Mouse (Mus musculus) urinary bladder, postnatal 10 days (tissue): ENCODE measurements at regions not wholly inside any gene's neighbourhood (a gene's known extent, or its start where the extent isn't known, plus 50 kb on each side); places are given as distances from the start of the nearest gene placed in this dataset.

Source experiments
- DNase-seq: peaks from one replicate; pipeline ENCODE4 v3.0.0; 2022; ENCODE audit warnings: low spot score

DNA sequence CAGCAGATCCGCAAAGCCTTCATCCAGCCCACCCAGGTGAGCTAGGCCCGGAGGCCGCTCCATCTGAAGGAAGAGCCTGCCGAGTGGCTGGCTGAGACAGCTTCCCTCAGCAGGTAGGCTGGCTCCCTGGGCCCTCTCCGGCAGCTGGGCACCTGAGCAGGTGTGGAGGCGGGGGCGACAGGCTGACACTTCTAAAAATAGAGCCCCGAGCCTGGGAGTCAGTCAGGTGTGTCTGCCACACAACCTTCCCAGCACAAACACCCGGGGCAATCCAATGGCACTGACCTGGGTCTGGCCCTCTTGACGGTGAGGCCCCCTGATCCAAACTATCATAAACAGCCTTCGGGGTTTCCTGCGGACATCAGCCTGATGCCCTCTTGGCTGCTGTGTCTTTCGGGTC, 58.5 kb downstream of the Zfp36l2 start:
- no peak for DNase-seq

DNA sequence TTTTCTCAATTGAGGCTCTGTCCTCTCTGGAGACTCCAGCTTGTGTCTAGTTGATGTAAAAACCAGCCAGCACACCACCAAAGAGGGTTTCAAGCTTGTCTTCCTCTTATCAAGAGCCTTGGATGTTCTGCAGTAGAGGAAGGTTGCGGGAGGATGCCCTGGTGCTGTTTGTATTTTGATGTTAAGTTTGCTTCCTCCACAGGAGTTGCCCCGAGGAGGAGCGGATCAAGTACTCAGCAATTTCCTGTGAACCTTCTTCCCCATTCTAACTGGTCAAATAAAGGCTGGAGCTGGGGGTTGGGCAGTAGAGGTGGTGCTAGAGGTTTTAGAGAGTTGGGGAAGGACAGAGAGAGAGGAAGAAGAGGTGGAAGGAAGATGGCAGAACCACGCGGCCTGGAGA, 59.5 kb downstream of the Zfp36l2 start:
- DNase-seq: no peak

DNA sequence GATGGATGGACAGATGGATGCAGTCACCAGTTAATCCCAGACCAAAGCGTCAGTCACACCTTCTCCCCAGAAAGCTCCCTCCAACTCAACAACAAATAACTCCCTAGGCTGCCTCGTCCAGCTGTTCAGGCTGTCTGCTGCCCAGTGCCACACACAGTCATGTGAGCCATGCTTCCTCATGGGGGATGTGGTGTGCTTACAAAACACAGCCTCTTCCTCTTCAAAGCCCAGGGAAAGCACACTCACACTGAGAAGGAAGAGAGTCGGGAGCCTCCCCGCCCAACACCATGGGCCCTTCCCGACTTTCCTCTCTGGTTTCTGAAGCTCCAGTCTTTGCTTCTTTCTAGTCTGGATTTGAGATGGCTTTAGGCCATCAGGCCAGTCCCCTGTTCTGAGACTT, 61.6 kb downstream of the Zfp36l2 start:
- DNase-seq: no peak

DNA sequence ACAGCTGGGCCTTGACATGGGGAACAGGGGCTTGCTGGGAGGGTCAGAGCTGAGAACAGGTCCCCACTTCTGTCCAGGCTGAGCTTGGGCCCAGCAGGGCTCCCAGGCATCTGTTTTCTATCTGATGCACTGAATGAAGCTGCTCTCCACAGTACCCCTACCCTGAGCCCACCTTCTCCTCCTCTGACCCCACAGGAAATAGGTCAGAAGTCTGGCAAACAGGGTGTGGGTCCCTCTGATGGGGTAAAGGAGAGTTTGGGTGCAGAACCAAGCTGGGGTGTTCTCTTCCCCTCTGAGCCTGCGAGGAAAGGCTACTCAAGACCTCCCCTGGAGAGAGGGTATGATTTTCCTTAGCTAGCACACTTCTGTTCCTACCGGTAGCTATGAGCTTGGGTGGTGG, 64.6 kb downstream of the Zfp36l2 start:
- DNase-seq: no peak

DNA sequence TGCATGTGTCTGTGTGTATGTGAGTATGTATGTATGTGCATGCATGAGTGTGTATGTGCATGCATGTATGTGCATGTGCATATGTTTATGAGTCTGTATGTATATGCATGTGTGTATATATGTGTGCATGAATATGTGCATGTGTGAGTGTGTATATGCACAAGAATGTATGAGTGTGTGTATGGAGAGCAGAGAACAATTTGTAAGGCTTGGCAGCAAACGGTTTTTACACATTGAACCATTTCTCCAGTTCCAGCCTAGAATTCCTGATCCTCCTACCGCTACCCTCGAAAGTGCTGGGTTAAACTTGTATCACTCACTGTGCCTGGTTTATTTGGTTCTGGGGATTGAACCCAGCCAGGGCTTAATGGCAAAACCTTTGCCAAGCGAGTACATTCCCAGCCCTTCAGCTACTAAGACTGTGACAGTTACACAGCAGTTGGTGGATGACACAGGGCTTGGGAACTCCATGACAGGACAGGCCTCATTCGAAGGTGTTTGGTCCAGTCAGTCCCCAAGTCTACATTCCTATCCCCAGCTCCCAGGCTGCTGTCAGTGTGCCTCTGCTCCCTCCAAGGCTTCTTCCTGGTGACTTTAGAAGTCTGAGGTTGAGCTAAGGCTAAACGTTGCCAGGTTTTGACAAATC, 65.1 kb downstream of the Zfp36l2 start:
- no peak for DNase-seq

DNA sequence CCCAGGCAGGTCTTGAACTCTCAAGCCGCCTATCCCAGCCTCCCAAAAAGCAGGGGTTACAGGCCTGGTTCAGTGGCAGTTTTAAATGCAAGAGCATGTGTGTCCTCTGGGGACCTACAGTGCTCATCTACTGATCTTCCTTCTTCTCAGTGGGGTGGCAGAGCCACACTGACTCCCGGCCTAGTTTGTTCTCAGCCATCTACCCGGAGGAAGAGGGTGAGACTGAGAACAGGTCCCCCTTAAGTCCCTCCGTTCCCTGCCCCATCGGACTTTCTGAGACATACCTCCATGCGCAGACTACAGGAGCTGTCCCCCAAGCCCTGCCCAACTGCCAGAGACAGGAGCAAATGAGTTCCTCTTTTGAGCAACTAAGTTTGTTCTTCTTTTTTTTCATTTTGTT, 66.5 kb downstream of the Zfp36l2 start:
- DNase-seq: no peak

DNA sequence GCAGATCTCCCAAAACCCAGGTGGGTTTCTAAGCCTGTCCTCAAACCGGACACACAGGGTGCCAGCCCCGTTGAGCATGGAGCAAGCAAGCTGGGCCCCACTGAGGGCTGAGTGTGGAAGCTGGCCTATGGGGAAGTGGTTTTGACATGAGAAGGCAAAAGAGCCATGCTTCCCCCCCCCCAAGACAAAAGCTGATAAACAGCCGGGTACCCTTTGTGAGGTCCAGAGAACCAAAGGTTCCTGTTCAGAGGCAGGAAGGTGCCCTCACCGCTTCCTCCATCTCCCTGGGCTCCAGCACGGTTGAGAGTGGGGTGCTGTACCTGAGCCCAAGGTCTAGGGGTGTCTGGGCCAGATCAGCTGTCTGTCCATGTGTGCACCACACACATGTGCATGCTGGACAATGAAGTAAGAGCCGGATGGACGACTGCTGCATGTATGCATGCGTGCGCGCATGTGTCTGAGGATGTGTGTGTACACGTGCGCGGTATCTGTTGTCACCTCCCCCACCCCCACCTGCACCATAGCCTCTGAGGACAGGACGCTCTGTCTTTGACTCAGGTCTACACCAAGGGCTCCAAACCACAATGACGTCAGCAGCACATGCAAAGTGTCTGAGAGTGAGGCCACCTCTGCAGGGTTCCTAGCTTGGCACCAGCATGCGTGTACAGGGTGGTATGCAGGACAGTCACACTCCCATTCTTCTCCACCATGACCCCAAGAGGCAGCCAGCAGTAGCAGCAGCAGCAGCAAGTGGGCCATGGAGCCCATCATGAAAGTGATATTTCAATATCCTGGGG, 68.3 kb downstream of the Zfp36l2 start:
- DNase-seq: no peak

DNA sequence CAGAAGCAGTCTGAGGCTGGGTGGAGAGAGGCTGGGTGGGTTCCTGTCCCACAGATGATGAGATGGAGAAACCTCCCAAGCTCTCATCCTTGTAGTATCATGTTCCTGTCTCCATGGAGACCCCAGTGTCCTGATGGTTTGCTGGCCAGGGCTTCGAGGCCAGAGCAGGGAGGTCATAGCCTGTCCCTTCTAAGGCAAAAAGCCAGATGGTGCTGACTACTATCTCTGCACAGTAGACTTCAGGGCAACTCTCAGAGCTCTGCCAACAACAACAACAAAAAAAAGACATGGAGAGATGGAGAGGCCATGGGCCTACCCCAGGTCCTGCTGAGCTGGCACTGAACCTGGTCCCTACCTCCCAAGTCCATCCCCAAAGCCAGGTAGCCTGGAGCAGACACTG, 69.0 kb downstream of the Zfp36l2 start:
- no peak for DNase-seq

DNA sequence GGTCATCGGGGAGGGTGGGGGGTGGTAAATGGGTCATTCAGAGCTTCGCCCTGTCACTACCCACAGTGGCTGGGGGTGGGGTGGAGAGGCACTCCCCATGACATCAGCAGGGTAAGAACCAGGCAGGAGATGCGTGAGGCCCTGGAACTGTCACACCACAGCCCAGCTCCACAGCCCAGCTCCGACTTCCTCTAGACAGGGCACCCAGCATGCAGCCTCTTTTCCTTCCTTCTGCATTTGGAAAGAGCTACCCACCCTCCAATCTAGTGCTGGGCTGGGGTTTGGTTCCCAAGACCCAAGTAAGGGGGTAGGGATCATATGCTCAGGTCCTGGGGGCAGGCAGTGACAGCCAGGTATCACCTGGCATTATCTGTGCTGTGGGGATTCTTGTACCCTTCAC, 69.5 kb downstream of the Zfp36l2 start:
- DNase-seq: no peak

DNA sequence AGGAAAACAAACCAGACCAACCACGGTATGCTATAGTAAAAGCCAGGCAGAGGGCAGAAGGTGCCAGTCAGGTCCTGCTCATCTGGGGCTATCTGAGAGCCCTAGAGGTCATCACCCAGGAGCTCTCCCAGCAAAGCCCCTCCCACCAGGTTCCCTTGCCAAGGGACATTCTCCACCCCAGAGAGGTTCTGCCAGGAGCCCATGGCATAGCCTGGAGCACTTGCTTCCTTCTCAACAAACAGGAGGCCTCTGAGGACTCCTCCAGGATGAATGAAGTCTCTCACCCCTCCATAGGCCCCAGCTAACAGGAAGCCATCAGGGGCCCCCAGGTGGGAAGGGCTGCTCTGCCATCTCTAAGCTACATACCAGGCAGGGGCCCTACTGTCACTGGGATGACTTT, 70.0 kb downstream of the Zfp36l2 start:
- DNase-seq: no peak

DNA sequence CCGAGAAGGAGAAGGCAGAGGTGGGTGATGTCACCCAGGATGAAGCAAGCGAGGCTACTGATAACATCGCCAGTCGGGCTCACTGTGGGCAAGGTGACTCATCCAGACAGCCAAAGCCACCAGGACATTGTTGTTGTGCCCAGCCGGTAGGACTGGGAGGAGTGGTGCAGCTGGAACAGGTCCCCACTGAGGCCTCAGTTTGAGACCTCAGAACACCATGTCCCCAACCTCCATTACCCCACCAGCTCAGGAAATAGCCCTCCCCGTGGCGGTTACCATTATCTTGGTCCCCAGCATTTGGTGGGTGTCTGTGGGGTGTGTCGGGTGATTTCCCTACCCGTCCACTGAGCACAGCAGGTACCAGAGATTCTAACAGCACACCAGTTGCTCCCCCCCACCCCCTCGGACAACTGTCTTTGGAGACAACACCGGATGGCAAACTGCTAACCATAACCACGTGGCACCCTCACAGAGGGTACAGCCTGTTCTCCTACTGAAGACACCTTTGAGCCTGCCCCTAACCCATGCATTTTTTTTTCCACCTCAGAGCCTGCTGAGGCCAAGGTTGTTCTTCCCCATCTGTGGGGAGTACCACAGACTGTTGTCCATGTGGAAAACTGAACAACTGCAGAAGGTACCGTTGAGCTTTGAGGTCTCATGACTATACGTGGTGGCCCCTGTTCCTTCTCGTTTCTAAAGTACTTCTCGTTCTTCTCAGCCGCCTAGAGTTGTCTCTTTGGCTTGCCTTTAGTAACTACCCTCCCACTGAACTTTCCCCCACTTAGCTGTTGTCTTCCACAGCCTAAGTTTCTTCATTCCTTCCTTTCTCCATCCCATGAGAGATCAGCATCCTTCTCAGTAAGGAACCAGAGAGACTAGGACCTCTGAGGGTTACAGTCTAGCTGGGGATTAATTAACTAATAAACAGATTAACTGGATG, 71.1 kb downstream of the Zfp36l2 start:
- no peak for DNase-seq

DNA sequence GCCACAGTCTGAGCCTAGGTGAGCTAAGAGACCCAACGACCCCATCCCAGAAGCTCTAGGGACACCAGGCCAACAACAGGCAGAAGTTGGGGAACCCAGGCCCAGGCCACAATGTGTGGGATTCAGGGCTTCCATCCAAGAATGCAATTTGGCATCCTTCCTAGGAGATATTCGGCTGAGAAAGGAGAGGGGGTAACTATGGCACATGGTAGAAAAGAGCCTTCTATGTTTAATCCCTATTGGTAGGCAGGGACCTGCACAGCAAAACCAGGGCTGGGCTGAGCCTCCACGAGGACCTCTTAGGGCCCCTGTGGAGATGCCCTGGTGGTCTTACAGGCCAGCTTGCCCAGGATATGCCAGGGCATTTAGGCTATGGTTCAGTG, 71.8 kb downstream of the Zfp36l2 start:
- no peak for DNase-seq

DNA sequence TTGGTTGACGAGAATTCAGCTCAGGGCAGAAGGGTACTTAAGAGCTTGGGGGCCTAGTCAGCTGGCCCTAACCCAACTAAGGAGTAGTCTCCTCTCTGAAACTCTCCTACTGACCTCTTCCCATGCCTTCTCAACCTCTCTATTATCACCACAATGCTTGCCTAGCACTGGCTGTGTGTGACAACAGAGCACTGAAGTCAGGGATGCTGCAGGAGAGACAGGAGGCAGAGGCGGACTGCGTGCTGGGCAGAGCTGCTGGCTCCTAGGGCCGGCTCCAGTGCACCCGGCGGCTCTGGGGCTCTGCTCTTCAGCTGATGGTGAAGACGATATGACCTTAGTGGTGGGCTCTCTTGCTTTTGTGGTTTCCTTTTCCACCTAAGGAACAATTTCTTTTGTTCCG, 72.6 kb downstream of the Zfp36l2 start:
- no peak for DNase-seq

DNA sequence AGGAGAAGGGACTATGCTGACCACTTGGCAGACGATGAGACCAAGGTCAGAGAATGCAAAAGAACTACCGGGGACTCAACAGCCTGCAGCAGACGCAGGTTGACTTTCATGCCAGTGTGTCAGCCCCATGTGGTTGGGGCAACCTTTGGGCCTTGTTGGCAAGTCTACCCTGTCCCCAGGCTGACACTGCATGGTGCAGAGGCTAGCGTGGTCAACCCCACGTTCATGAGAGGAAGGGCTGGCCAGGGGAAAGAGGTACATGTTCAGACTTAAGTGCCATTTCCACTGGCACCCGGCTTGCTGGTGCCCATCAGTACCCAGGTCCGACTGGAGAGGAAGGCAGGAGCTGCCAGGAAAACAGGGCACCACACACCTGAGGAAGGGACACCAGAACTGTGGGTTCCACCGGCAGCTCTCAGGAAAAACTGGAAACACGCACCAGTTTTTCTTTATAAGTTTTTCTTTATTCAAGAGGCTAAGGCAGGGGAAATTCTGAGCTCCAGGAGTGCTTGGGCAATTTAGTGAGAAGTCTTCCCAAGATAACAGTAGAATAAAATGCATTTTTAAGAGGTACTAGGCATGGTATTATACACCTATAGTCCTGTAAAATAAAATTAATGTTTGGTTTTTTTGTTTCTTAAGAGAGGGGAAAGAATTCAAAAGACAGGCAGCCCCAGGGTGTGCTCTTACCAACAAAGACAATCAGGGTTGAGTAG, 73.3 kb downstream of the Zfp36l2 start:
- no peak for DNase-seq

DNA sequence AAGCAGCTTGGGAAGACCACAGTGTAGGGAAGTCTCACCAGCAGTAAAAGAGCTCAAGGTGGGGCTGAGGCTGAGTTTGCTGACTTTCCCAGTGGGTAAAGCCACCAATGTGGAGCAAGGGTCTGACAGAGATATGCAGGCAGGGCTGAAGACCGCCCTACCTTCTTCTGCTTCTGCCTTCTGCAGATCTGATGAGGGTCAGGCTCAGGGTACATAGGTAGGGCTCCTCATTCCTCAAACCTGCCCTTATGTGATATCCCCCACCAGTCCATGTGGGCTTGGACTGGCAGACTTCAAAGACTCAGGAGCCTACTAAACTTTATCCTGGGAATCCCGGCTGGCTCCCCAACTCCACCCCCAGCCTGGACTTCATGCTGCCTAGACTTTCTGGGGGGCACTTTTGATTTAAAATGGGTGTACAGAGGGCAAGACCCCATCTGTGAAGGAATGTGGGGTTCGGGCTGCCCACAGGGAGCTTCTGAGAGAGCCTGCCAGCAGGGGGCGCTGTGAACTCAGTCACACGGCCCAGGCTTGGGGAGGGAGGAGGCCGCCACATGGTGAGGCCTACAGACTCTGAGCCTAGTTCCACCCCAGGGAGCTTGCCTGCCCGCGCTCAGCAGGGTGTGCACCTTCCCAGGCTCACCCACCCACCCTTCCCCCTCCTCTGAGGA, 74.0 kb downstream of the Zfp36l2 start:
- DNase-seq: peak; percentile 76

DNA sequence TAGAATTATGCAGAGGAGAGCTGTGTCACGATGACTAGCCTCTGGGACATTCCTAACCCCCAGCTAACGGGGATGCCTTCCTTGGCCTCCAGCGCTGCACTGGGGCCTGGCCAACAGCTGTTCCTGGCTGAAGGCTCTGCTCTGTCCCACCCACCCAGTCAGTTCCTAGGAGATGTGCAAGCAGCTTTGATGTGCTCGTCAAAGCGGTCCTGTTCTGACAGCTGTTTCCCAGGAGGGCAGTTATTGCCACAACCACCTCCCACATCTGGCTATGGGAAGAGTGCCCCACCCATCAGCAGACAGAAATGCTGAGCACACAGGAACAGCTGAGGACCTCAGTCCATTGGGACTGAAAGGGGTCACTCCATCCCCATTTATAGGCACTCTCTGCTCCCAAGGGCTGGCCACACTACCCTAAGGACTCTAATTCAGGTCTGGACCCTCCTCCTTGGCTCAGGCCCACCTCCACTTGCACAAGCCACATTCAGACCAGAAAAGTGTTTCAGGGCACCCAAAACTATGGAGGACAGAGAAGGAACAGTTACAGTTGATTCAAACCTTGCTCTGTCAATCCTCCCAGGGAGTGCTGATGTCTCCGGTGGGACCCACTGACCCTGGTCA, 75.2 kb downstream of the Zfp36l2 start:
- no peak for DNase-seq

DNA sequence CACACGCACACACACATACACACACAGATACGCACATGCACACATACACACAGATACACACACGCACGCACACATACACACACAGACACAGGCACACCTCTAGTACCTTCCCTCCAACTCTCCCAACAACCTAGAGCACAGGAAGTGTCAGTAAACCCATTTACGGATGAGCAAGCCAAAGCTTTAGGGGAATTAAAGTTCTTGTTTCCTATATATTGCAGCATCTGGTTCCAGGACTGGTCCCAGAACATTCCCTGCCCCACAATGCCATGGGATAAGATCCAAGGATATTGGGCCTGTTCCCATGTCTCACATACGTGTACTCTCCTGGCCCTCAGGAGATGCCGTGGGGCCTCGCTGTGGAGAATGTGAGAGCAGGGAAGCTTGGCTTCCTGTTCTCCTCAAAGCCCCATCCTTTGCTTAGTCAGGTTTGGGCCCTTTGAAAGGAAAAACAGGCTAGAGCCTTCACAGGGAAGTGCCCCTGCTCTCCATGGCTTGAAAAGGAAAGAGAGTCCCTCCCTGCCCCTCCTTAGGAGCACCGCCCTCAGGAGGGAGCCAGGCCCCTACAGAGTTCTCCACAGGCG, 75.9 kb downstream of the Zfp36l2 start:
- DNase-seq: no peak

DNA sequence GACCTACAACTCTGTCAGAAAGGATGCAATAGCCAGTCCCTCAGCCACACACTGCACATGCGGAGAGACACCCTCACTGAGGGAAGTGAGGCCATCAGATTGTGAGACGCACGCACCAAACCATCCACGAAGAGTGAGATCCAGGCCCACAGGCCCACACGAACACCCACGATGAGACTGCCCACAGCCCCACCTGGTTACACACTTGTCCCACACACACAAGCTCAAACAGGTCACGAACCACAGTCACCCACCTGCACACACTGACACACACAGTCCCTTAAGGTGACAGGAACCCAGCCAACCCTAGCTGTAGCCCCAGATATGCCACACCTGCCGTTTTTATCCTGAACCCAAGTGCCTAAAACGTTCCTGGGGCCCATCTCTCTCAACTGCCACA, 76.8 kb downstream of the Zfp36l2 start:
- DNase-seq: no peak

DNA sequence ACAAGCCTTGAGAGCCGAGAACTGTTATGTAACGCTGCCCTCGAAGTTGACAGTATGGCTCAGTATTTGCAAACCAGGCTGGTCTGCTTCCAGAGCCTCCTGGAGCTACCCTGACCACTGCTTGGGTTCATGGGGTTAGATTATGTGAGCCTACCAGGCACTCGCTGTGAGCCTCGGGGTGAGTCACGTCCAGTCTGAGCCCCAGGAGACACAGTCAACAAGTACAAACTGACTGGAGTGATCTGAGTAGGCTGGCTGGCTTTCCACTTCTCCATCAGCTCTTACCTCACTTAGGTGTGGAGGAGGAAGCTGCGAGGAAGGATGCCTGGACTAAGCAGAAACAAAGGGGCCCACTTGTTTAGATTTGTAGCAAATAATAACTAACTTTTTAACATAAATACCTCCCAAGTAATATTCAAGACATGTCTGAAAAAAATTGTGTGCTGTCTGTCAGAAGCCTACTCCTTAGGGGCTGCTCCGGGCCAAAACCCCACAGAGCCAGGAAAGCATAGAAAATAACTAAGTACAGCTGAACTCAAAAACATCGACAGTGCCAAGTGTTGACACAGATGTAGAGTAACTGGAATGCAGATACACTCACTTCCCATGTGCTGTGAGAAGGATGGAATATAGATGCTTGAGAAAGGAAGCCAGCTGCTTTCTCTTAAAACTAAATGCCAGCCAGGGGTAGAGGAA, 77.6 kb downstream of the Zfp36l2 start:
- no peak for DNase-seq
